Mouse (Mus musculus): ENCODE measurements around the gene Bbs5. TPM values are rescaled to one million over a fixed set of nuclear protein-coding genes. Genes with fewer than 3 reads are reported as not detected.

The Bbs5 gene
- polyA plus RNA-seq, 1 experiment from 2014 or later = 17.2 TPM

DNA sequence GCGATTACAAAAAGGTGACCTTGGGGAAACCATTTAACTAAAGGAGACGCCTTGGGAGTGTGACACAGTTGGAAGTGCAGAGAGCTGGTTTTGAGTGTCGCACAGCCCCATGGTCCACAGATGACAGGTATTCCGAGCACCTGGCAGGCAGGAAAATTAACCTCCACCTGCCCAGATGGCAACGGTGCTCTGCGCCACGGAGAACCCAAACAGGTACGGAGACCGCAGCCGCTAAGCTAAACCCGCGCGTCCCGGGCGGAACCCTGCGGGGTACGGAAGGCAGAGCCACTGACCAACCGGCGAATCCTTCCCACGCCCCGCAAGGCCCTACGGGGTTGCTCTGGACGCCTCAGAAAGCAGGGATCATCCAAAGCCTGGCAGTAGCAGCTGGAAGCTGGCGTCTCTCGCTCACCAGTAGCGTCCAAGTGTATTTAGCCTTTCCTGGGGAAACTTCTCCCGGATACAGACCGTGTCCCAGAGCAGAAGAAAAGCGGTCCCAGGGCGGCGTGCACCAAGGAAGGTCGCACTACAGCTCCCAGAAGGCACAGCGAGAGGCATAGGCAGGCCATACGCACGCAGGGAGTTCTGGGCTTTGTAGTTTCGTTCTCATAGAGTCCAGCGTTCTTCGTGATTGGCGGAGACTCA lies 66.1 kb downstream of the Bbs5 start, which contains the start of gene Fastkd1:
TSS of gene Fastkd1 (minus strand) at position 536 of the 645 bp plus-strand sequence.
- H3K4me2 ChIP-seq (ENCODE audit: low read length) = peak within 1 kb of the TSS; percentile 80
- peaks cover 9% of the 10 kb centered on the region for H3K4me1 ChIP-seq (ENCODE audit: control insufficient read depth, insufficient read depth, low read length)
- peak within 1 kb of the TSS; percentile 80 for H3K9ac ChIP-seq (ENCODE audit: low read length)
- ATAC-seq = peak; percentile 100
- WGBS = under 1% methylated on average over 39 of the region's 39 CpGs
- H3K36me3 ChIP-seq (ENCODE audit: control insufficient read depth, insufficient read depth, low read length) = peaks cover 5% of the 10 kb centered on the region; the same call in 1 of the 2 replicates
- DNase-seq (ENCODE audit: low spot score) = peak; percentile 96
- no peaks in the 10 kb centered on the region for H3K9me3 ChIP-seq (replicated peaks; ENCODE audit: control insufficient read depth, low read length)
- H3K4me3 ChIP-seq (ENCODE audit: low read depth, low read length) = peak within 1 kb of the TSS; percentile 81
- no peak within 1 kb of the TSS for H3K27ac ChIP-seq (ENCODE audit: low read depth, low read length)
- H3K27me3 ChIP-seq (replicated peaks; ENCODE audit: control insufficient read depth, insufficient read depth, low read length) = no peaks in the 10 kb centered on the region

DNA sequence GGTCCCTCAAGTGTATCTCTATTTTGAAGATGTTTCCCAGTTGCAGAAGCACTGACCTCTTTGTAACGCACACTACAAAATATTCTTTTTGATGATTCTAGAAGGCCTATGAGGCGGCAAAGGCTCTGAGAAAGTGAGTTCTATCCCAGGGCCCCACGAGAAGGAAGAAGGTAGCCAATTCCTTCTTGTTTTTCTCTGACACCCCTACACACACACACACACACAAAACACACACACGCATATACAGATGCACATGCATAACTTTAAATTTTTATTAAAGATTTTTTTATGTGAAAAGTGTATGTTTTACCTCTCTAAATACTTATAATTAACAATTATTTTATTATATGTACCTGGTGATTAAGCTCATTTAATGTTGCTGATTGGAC lies 66.6 kb downstream of the Bbs5 start:
- Histone ChIP-seq H3K27me3 (replicated peaks; ENCODE audit: control insufficient read depth, insufficient read depth, low read length) (no peaks in the 10 kb centered on the region), H3K36me3 (ENCODE audit: control insufficient read depth, insufficient read depth, low read length) (peaks cover 5% of the 10 kb centered on the region; the same call in 1 of the 2 replicates), H3K4me1 (ENCODE audit: control insufficient read depth, insufficient read depth, low read length) (peaks cover 9% of the 10 kb centered on the region), H3K4me3 (ENCODE audit: low read depth, low read length) (peak overlapping the region; percentile 81), H3K27ac (ENCODE audit: low read depth, low read length) (no peak overlapping the region), H3K9ac (ENCODE audit: low read length) (no peak overlapping the region), H3K9me3 (replicated peaks; ENCODE audit: control insufficient read depth, low read length) (no peaks in the 10 kb centered on the region), H3K4me2 (ENCODE audit: low read length) (peak overlapping the region; percentile 80)
- no peak for DNase-seq (ENCODE audit: low spot score)
- ATAC-seq = no peak; the same call in 1 of the 2 replicates
- WGBS = 32% methylated on average over 4 of the region's 4 CpGs

GRCm38 (mm10) chr2:69714126-69714525 lies 67.2 kb downstream of the Bbs5 start:
- H3K9me3 ChIP-seq (replicated peaks; ENCODE audit: control insufficient read depth, low read length) = no peaks in the 10 kb centered on the region
- H3K9ac ChIP-seq (ENCODE audit: low read length) = no peak overlapping the region
- ATAC-seq (no peak), DNase-seq (ENCODE audit: low spot score) (no peak)
- H3K27ac ChIP-seq (ENCODE audit: low read depth, low read length) = no peak overlapping the region
- peaks cover 9% of the 10 kb centered on the region for H3K4me1 ChIP-seq (ENCODE audit: control insufficient read depth, insufficient read depth, low read length)
- no peak overlapping the region for H3K4me3 ChIP-seq (ENCODE audit: low read depth, low read length)
- H3K36me3 ChIP-seq (ENCODE audit: control insufficient read depth, insufficient read depth, low read length) = peaks cover 5% of the 10 kb centered on the region; the same call in 1 of the 2 replicates
- H3K27me3 ChIP-seq (replicated peaks; ENCODE audit: control insufficient read depth, insufficient read depth, low read length) = no peaks in the 10 kb centered on the region
- H3K4me2 ChIP-seq (ENCODE audit: low read length) = no peak overlapping the region
- WGBS = 82% methylated on average over 5 of the region's 5 CpGs

DNA sequence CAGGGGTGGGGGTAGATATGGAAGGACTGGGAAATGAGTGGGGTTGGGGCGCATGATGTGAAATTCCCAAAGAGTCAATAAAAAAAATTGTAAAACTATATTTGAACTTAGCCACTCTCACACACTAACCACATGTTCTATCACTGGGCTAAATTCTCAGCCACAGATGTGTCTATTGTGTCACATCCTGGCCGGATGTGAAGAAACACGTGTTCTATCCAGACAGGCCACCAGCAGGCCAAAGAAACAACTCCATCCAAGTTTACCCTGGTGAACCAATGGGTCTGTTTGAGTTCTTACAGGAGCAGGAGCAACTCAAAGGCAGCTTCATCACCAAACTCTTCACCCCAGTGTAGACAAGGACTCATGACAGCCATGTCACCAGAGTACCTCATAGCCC lies 69.5 kb downstream of the Bbs5 start:
- H3K9ac ChIP-seq (ENCODE audit: low read length) = no peak overlapping the region
- no peak for DNase-seq (ENCODE audit: low spot score)
- H3K9me3 ChIP-seq (replicated peaks; ENCODE audit: control insufficient read depth, low read length) = no peaks in the 10 kb centered on the region
- H3K4me3 ChIP-seq (ENCODE audit: low read depth, low read length) = no peak overlapping the region
- no peaks in the 10 kb centered on the region for H3K27me3 ChIP-seq (replicated peaks; ENCODE audit: control insufficient read depth, insufficient read depth, low read length)
- ATAC-seq = no peak
- peaks cover 9% of the 10 kb centered on the region for H3K4me1 ChIP-seq (ENCODE audit: control insufficient read depth, insufficient read depth, low read length)
- 77% methylated on average over 3 of the region's 3 CpGs for WGBS
- H3K36me3 ChIP-seq (ENCODE audit: control insufficient read depth, insufficient read depth, low read length) = no peaks in the 10 kb centered on the region
- H3K27ac ChIP-seq (ENCODE audit: low read depth, low read length) = no peak overlapping the region
- H3K4me2 ChIP-seq (ENCODE audit: low read length) = no peak overlapping the region

Other genes starting within 250 kb of the Bbs5 start
- gene Lrp2, start 61.1 kb upstream of the Bbs5 start, polyA plus RNA-seq (2014; fragmentation: Nextera tagmentation; extraction: Ambion mirVana) = 0.66 and 0.74 TPM in 2 replicates
- 0.11 and 0.13 TPM in 2 replicates for gene Klhl41, start 22.9 kb downstream of the Bbs5 start, polyA plus RNA-seq (2014; fragmentation: Nextera tagmentation; extraction: Ambion mirVana)
- 13.7 and 16.8 TPM in 2 replicates for gene Fastkd1, start 66.3 kb downstream of the Bbs5 start, polyA plus RNA-seq (2014; fragmentation: Nextera tagmentation; extraction: Ambion mirVana)
- 77.8 and 83.6 TPM in 2 replicates for gene Ppig, start 75.4 kb downstream of the Bbs5 start, polyA plus RNA-seq (2014; fragmentation: Nextera tagmentation; extraction: Ambion mirVana)
- 1.7 and 2.3 TPM in 2 replicates for gene Ccdc173, start 142.4 kb downstream of the Bbs5 start, polyA plus RNA-seq (2014; fragmentation: Nextera tagmentation; extraction: Ambion mirVana)
- gene Phospho2, start 142.5 kb downstream of the Bbs5 start, polyA plus RNA-seq (2014; fragmentation: Nextera tagmentation; extraction: Ambion mirVana) = 43.1 and 45.4 TPM in 2 replicates
- 36.7 and 54.1 TPM in 2 replicates for gene Klhl23, start 174.8 kb downstream of the Bbs5 start, polyA plus RNA-seq (2014; fragmentation: Nextera tagmentation; extraction: Ambion mirVana)
- 298 and 301 TPM in 2 replicates for gene Ssb, start 214.4 kb downstream of the Bbs5 start, polyA plus RNA-seq (2014; fragmentation: Nextera tagmentation; extraction: Ambion mirVana)
- 31.1 and 34.2 TPM in 2 replicates for gene Mettl5, start 238.4 kb downstream of the Bbs5 start, polyA plus RNA-seq (2014; fragmentation: Nextera tagmentation; extraction: Ambion mirVana)